Mouse (Mus musculus) limb, embryonic 13.5 days (tissue): ENCODE measurements around the gene Vmn2r111. TPM values are rescaled to one million over a fixed set of nuclear protein-coding genes. Genes with fewer than 3 reads are reported as not detected.
"Not testable (repeated sequence)": the region's sequence is repeated elsewhere in the genome, so short reads cannot be mapped to it uniquely, and the experiment has no call there.

Experiments used
- ATAC-seq: fragments of 200-750 bp; cut with Nextera tagmentation; 2 replicates; pipeline ENCODE4 v1.8.0; 2017; ENCODE audit warnings: low read depth, moderate number of reproducible peaks, moderate TSS enrichment; ENCODE audit not compliant: low FRiP score
- H3K27ac ChIP-seq: fragments of 300-500 bp; sonication (generic); 2 replicates; pipeline ENCODE4 v1.5.1; 2015; ENCODE audit warnings: inconsistent platforms, mild to moderate bottlenecking, moderate library complexity
- H3K27me3 ChIP-seq: fragments of 300-500 bp; sonication (generic); 2 replicates; pipeline ENCODE4 v1.6.1; 2015; ENCODE audit warnings: mild to moderate bottlenecking, inconsistent platforms
- H3K36me3 ChIP-seq: fragments of 300-500 bp; sonication (generic); 2 replicates; pipeline ENCODE4 v1.6.1; 2015; ENCODE audit warnings: inconsistent platforms, mild to moderate bottlenecking, moderate library complexity
- H3K4me1 ChIP-seq: fragments of 300-500 bp; sonication (generic); 2 replicates; pipeline ENCODE4 v1.6.1; 2015; ENCODE audit warnings: inconsistent platforms
- H3K4me2 ChIP-seq: fragments of 300-500 bp; sonication (generic); replicated peaks from 2 replicates; pipeline ENCODE4 v1.6.1; 2015; ENCODE audit warnings: inconsistent platforms, mild to moderate bottlenecking, moderate library complexity
- H3K4me3 ChIP-seq: fragments of 300-500 bp; sonication (generic); 2 replicates; pipeline ENCODE4 v1.5.1; 2015; ENCODE audit warnings: moderate library complexity, mild to moderate bottlenecking, inconsistent platforms
- H3K9ac ChIP-seq: fragments of 300-500 bp; sonication (generic); 2 replicates; pipeline ENCODE4 v1.6.1; 2015; ENCODE audit warnings: mild to moderate bottlenecking, inconsistent platforms
- H3K9me3 ChIP-seq: fragments of 300-500 bp; sonication (generic); 2 replicates; pipeline ENCODE4 v1.6.1; 2016; ENCODE audit warnings: inconsistent platforms
- WGBS: fragments of 180-500 bp; shearing (Covaris S2); methylation state at CpG from one replicate; pipeline ENCODE4 v1.1.7; 2015; 5-methylcytosine and 5-hydroxymethylcytosine counted together
- polyA plus RNA-seq: library from polyadenylated mRNA; unstranded; fragments of >200 nt; fragmentation: Nextera tagmentation; extraction: Ambion mirVana; gene quantifications from 2 replicates; pipeline ENCODE4 v1.2.1, GENCODE M21; 2015

The Vmn2r111 gene
- polyA plus RNA-seq, result not detected in 2 replicates

- not testable (repeated sequence) for H3K36me3 ChIP-seq, ATAC-seq, H3K4me1 ChIP-seq, H3K4me2 ChIP-seq, H3K27me3 ChIP-seq, H3K27ac ChIP-seq, H3K9me3 ChIP-seq, H3K4me3 ChIP-seq, H3K9ac ChIP-seq
- WGBS, result 67% methylated on average over 1 of the region's 1 CpGs
These were observed at the start of gene Vmn2r111 for GRCm38 (mm10) chr17:22573382-22573781. Gene Vmn2r111, minus strand, starts transcription at chr17:22573482.

DNA sequence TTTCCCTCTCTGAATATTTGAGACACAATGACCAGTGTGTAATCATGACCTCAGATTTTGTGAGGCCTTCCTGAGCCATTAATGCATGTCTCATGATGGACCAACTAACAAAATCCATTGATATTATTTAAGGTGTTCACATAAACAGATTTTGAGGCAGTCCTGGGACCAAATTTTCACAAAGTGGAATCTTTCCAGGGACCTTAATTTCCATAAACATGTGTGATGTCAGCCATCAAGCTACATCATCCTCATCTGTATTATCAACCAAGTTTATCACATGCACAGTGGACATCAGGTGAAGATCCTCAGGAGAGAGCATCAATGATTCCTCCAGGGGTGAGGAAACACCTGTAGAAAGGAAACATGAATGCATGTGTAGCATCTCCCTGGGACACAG is 27.4 kb upstream of the Vmn2r111 start, which contains the start of gene Vmn2r112:
Gene Vmn2r112, plus strand, starts transcription at position 301 of the 400 bp plus-strand sequence.
- H3K36me3 ChIP-seq, ATAC-seq, H3K27me3 ChIP-seq, H3K4me3 ChIP-seq, H3K4me1 ChIP-seq, H3K27ac ChIP-seq, H3K4me2 ChIP-seq, H3K9ac ChIP-seq, H3K9me3 ChIP-seq: not testable (repeated sequence)

GRCm38 (mm10) chr17:22520467-22520866 is 52.8 kb downstream of the Vmn2r111 start:
- H3K36me3 ChIP-seq, H3K9ac ChIP-seq, H3K4me2 ChIP-seq, H3K4me3 ChIP-seq, H3K4me1 ChIP-seq, H3K9me3 ChIP-seq, ATAC-seq, H3K27me3 ChIP-seq, H3K27ac ChIP-seq: not testable (repeated sequence)
- 81% methylated on average over 7 of the region's 7 CpGs for whole genome bisulfite sequencing

- H3K9me3 ChIP-seq, H3K9ac ChIP-seq, H3K4me3 ChIP-seq, H3K4me1 ChIP-seq, H3K27ac ChIP-seq, H3K27me3 ChIP-seq, H3K36me3 ChIP-seq, H3K4me2 ChIP-seq, ATAC-seq: not testable (repeated sequence)
- 79% methylated on average over 3 of the region's 3 CpGs for WGBS
These were observed 53.2 kb downstream of the Vmn2r111 start for GRCm38 (mm10) chr17:22520037-22520436.

- 79% methylated on average over 4 of the region's 4 CpGs for WGBS
- no peak overlapping the region for H3K9ac ChIP-seq
- H3K36me3 ChIP-seq, result no peaks in the 10 kb centered on the region
- H3K27me3 ChIP-seq, result no peaks in the 10 kb centered on the region
- no peak overlapping the region for H3K4me3 ChIP-seq
- H3K4me1 ChIP-seq, result no peaks in the 10 kb centered on the region
- ATAC-seq, result no peak
- no peak overlapping the region for H3K27ac ChIP-seq
- no peak overlapping the region for H3K4me2 ChIP-seq
- H3K9me3 ChIP-seq, result no peaks in the 10 kb centered on the region
These were observed 76.2 kb downstream of the Vmn2r111 start for GRCm38 (mm10) chr17:22497120-22497519.

Other genes with a start within 250 kb of the Vmn2r111 start
- 15.3 and 16.7 TPM in 2 replicates for gene Zfp944, start 212.1 kb downstream of the Vmn2r111 start, polyA plus RNA-seq
- 9.0 and 9.2 TPM in 2 replicates for gene Zfp758, start 212.0 kb downstream of the Vmn2r111 start, polyA plus RNA-seq
- gene Zfp946, start 149.3 kb downstream of the Vmn2r111 start, polyA plus RNA-seq, result 19.8 and 20.7 TPM in 2 replicates
- not detected in 2 replicates for gene Vmn2r112, start 27.5 kb upstream of the Vmn2r111 start, polyA plus RNA-seq